Mouse (Mus musculus): Measurements from ENCODE around the gene Rnf11.
A peak's percentile ranks its signal among the peaks of the same experiment; 100 is the strongest.

Gene Rnf11

GRCm38 (mm10) chr4:109484621-109485020 lies at the start of gene Rnf11:
Gene Rnf11, minus strand, starts transcription at chr4:109484728.
- DNase-seq (ENCODE audit: low spot score), result no peak

DNA sequence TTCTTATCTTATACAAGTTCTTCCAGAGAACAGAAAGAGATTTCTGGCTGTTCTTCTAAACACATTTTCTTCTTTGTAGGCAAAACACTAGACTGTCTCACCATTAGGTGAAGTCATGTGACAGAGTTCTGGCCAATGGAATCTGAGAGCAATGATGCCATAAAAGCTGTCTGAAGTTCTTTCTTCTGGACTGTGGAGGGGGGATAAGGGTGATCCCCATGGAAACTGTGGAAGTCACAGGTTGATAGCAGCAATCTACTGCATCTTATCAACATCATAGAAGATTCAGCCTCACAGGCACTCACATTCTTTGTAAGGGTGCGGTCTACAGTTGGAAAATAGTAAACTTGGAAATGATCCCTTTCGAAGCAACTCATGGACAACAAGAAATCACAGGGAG lies 46.6 kb upstream of the Rnf11 start, which contains the start of gene 4930522H14Rik:
Gene 4930522H14Rik, minus strand, starts transcription at position 187 of the 400 bp plus-strand sequence.
- no peak for DNase-seq (ENCODE audit: low spot score)

DNA sequence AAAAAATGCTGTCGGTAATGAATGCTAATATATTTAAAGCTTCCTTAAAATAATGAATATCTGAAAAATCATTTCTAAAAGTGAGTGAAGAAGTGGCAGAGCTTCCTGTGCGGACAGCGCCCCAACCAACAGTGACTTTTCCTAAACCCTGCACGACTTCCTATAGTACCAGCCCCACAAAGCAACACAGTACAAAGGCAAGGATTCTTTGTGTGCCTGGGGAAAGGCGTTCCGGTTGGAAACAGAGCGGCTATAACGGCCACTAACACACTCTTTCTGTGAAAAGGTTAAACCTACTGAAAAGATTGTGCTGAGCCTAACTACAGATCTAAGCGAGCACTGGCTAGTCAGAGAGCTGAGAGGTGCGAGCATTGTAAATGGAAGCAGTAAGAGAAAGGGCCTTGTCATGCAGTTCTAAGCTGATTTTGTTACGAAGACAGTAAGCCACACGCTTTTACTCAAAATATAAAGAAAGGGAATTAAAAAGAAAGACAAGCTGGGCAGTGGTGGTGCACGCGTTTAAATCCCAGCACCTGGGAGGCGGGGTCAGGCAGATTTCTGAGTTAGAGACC lies 45.8 kb upstream of the Rnf11 start:
- DNase-seq (ENCODE audit: low spot score), result no peak

DNA sequence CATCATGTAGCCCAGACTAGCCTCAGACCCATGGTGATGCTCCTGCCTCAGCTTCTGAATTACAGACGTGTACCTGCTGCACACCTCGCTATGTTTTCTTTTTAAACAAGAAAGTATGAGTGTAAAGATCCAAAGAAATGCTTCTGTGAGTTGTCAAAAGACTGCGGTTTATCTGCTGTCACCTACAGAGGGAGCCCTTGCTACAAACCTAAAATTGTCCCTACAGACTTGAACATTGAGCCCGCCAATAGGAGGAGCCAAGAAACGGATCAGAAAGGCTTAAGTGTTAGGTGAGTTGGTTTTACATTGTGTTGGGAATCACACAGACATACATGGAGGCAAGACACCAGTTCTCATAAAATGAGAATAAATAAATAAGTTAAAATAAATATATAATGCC lies 20.4 kb upstream of the Rnf11 start:
- peak; percentile 64 for DNase-seq (ENCODE audit: low spot score)

- no peak for DNase-seq (ENCODE audit: low spot score)
These were observed 13.9 kb upstream of the Rnf11 start for GRCm38 (mm10) chr4:109498476-109498875.

DNA sequence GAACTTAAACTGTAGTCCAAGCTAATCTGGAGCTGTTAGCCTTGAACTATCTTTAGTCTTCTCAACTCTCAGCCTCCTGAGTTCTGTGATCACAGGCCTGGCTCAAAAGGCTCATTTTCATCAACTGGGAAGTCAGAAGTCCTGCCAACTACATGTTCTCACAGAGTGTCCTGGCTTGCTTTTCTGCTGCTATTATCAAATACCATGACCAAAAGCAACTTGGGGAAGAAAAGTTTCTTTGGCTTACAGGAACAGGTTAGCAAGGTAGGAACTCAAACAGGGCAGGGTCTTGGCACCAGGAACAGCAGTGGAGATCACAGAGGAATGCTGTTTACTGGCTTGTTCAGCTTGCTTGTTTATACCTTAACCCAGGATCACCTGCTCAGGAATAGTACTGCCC lies 9.1 kb upstream of the Rnf11 start:
- no peak for DNase-seq (ENCODE audit: low spot score)

- no peak for DNase-seq (ENCODE audit: low spot score)
These were observed 4.3 kb upstream of the Rnf11 start for GRCm38 (mm10) chr4:109488812-109489211.

- no peak for DNase-seq (ENCODE audit: low spot score)
These were observed 1.8 kb downstream of the Rnf11 start for GRCm38 (mm10) chr4:109482701-109483100.

DNA sequence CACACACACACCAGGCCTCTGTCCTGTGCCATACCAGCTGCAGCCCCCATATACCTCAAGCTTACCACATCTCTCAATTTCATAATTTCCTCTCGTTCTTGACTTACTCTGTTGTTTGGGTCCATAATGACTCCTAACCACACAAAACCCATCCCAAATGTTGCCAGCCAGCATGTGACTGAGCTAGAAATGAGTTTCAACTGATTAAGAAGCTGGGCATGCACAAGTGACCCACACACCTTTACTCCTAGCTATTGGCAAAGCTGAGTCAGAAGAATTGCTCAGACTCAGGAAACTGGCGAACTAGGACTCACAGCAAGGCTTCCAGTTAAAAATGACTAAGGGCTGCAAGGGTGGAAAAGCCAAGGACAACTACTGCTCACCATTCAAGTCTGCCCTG lies 3.1 kb downstream of the Rnf11 start:
- DNase-seq (ENCODE audit: low spot score), result no peak

GRCm38 (mm10) chr4:109477454-109477853 lies 7.1 kb downstream of the Rnf11 start:
- no peak for DNase-seq (ENCODE audit: low spot score)

GRCm38 (mm10) chr4:109476554-109477014 lies 7.9 kb downstream of the Rnf11 start:
- peak; percentile 59 for DNase-seq (ENCODE audit: low spot score)

DNA sequence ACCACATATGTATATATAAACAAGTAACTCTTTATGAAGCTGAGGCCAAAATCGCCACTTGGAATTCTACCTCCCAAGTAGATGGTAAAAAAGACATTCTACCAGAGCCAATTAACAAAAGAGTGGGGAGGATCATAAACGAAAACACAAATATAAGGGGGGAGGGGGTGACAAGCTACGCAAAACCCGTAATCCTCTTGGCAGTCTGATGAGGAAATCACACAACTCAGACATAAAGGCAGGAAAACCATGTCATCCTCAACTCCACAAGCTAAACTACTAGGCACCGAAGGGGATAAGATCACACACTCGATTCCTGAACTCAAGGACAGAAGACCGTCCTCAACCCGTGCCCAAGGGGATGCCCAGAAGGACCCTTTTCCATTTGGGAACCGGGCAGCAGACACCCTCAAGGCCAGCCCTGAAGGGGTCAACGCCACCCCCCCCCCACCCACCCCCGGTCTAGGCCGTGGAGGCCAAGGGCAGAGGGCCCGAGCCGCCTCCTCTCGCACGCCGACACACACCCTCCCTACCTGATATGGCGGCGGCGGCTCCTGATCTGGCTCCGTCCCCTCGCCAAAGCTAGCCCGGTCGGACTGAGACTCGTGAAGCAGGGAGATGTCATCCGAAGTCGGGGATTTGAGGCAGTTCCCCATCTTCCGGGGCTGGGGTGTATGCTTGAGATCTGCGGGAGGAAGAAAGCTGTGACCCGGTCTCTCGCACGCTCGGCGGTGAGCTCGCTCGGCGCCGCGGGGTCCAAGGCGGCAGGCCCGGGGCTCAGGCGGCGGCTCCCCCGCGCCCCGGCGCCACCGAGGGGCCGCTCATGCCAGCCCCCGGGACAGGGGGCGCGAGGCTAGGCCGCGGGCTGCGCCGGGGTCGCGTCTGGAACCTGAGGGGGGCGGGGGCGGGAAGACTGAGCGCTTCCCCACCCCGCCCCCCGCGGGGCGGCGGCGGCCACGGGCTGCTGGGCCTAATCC lies 8.7 kb downstream of the Rnf11 start:
- DNase-seq (ENCODE audit: low spot score), result peak; percentile 33

GRCm38 (mm10) chr4:109475078-109475477 lies 9.4 kb downstream of the Rnf11 start:
- DNase-seq (ENCODE audit: low spot score), result no peak

DNA sequence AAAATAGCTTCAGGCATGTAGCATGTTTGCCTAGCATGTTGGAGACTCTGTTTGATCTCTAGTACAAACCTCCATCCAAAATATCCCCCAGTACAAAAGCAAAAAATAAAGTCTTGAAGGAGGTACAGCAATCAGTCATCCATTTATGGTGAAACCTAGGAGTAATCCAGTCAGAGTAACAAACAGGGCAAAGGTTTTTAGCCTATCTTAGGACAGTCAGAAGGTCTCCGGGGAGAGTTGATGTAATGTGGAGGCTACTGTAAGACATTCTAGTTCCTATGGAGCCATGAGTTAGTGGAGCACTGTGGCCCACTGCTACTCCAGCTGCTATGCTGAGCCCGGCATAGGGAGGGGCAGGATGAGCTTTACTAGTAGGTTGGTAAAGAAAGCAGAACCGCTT lies 12.0 kb downstream of the Rnf11 start:
- no peak for DNase-seq (ENCODE audit: low spot score)

DNA sequence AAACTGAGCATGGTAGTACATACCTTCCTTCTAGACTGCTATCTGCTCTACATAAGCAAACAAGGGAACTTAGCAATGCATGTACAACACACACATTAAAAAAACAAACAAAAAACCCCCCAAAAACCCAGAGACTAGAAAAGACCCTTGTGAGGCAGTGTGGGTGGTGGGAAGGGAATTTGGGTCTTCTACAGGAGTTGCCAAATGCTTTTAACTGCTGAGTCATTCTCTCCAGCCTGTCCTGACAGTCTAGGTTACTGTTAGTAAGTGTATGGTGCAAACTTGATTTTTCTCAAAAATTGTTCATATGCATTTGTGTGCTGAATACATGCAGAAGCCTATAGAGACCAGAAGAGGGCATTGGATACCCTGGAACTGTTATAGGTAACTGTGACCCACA lies 12.9 kb downstream of the Rnf11 start:
- no peak for DNase-seq (ENCODE audit: low spot score)

- no peak for DNase-seq (ENCODE audit: low spot score)
These were observed 16.8 kb downstream of the Rnf11 start for GRCm38 (mm10) chr4:109467687-109468086.

DNA sequence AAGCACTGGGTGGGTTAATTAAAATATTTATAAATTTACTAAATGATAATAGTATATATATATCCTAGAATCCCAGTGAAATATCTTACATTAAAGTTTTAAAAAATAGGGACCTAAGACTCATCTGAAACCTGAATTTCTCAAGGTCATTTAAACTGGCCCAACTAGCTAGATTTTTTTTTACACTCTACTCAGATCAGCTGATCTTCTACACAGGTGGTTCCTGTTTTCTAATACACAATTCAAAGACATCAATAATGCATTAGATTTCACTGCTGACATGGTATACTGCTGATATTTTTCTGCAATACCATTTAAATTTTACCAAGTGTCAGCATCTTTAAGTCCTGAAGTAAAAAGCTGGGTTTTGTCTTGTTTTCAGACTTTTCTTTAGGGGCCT lies 20.6 kb downstream of the Rnf11 start:
- DNase-seq (ENCODE audit: low spot score), result no peak

DNA sequence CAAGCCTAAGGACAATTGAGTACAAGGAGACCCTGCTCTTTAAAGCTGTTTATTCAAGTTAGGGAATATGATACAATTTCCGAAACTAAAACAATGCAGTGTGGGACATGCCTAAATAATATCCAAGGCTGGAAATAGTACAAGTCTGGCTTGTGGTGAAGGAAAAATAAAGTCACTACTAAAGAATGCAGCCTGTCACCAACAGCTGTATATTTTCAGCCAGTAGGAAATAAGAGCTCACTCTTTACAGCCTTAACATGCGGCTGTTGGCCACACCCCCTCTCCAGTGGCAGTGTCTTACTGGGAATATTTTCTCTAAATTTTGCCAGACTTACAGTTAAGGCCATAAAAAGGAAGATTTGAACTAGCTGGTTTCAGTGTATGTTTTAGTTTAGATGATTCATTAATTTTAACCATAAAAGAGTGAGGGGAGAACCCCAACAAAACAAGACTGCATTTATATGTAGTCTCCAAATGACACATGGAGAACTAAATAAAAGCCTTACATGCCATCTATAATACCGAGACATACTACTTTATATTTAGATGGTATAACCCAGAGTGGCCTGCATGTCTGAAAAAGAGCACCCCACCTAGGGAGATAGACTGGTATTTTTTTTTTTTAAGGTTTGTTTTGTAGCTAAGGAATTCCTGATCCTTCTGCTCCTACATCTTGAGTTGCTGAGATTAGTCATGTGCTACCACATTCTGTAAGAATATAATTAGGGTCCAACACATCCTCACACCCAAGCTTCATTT lies 23.9 kb downstream of the Rnf11 start:
- no peak for DNase-seq (ENCODE audit: low spot score)

DNA sequence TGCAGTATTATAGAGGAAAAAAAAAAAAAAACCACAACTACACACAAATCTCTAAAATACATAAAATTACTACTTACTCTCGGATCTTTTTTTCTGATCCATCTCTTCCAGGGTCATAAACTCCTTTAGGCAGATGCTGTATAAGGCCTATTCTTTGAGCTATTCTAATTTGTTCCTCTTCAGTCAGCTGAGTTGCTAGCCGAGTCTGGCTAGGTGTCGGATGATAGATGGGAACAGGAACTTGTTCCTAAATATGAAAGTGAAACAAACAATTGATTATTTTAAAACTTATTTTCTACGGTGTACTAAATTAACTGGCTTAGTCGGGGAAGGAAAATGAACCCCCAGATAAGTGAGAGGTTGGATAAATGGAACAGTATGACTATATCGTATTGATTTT lies 27.7 kb downstream of the Rnf11 start:
- DNase-seq (ENCODE audit: low spot score), result no peak

DNA sequence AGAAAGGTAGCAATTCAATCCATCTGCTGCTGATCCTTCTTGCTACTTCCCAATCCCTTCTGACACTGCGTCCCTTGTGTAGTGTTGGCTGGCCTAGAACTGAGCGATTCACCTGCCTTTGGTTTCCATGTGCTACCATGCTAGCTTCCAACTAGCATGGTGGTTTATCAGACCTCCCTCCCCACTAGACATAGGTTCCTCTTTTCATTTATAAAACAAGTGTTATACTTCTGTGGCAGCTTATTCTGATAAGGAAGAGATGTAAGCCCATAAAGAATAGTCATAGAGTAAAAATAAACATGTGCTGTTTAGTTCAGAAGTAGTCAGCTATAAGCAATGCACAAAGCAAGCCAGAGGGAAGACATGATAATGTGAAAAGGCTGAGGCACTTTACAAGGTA lies 36.0 kb downstream of the Rnf11 start:
- no peak for DNase-seq (ENCODE audit: low spot score)

GRCm38 (mm10) chr4:109445956-109446355 lies 38.6 kb downstream of the Rnf11 start:
- DNase-seq (ENCODE audit: low spot score), result no peak

- DNase-seq (ENCODE audit: low spot score), result no peak
These were observed 39.1 kb downstream of the Rnf11 start for GRCm38 (mm10) chr4:109445397-109445796.

DNA sequence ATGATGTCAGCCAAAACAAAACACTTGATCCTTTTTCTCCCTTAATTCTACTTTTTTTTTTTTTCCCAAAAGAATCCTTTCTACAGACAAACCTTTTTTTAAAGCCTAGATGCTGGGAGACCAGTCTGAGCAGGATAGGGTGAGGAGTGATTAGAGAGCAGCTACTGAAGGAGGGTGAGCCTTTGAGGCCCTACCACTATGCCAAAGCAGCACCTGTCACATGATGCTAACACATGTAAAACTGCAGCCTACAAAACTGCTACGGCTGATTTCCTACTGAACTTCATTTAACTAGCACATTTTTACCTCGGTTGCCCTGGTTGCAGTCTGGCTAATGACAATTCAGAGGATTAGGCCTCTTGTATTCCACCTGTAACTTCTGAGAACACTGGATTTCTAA lies 39.6 kb downstream of the Rnf11 start:
- DNase-seq (ENCODE audit: low spot score), result no peak

Data from T-cell, adult 2 months (primary cell).